Mouse (Mus musculus): ENCODE results near the gene Slc16a2. TPM values are rescaled to one million over a fixed set of nuclear protein-coding genes. Genes with fewer than 3 reads are reported as not detected.

Slc16a2 gene
- total RNA-seq (2023), result 0.62 TPM

DNA sequence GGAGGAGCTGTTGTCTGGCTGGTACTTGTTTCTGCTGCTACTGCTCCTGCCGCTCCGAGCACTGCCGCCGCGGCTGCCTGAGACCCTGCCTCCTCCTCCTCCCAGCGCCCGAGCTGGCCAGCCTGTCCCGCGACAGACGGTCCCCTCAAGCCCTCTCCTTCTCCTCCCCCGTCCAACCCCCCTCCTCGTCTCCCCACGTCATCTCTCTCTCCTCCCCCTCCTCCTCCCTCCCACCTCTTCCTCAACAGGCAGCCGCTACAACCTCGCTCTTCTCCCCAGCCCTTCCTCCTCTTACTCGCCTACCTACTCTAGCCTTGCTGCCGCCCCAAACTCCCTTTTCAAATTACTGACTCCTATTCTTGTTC lies at the start of gene Slc16a2:
Gene Slc16a2 (minus strand): TSS at position 152 of the 365 bp plus-strand sequence.

Other genes starting within 250 kb of the Slc16a2 start
- not detected for gene Zcchc13, start 191.4 kb downstream of the Slc16a2 start, total RNA-seq (2023)
- gene Rlim, start 159.3 kb upstream of the Slc16a2 start, total RNA-seq (2023), result 126 TPM